ENCODE assay signal across 9 mouse cellular contexts in genomic region chr3:93361933-93362574, GRCm38 (mm10). TPM values are rescaled to one million over a fixed set of nuclear protein-coding genes. Genes with fewer than 3 reads are reported as not detected.
A peak's percentile ranks its signal among the peaks of the same experiment; 100 is the strongest.
DNase-seq lines count a peak whose midpoint lies in the region; ATAC-seq and TF ChIP-seq lines count a peak whose summit lies in the region.
"Had no signal": no experiment of that assay in that cellular context is flagged by ENCODE, and none has a peak within 500 bp of the region (broad histone marks: within the 10 kb centered on the region; RNA-seq: fewer than 3 reads in every experiment).

No protein-coding gene starts in this region.

- TF ChIP-seq POLR2A in CH12.LX (IDR thresholded peaks at IDR 0.05; ENCODE audit: low read depth, low read length), result no peak

- H3K79me2 ChIP-seq in CH12.LX (replicated peaks; ENCODE audit: control insufficient read depth, extremely low read depth, insufficient read depth, poor library complexity, severe bottlenecking), result no peaks in the 10 kb centered on the region

- H3K9ac ChIP-seq in CH12.LX (ENCODE audit: insufficient read depth, low read depth), result 0 out of 2 replicates have a peak overlapping the region, but pooled peaks have one; percentile 24
- H3K9ac ChIP-seq in hindbrain, embryonic 14.5 days, result peak overlapping the region; percentile 48; the same call in 1 of the 2 replicates

- peak overlapping the region; percentile 59 for H3K4me2 ChIP-seq in CH12.LX (ENCODE audit: insufficient read depth, low read depth, poor library complexity, severe bottlenecking)
- H3K4me2 ChIP-seq in hindbrain, embryonic 14.5 days (replicated peaks), result peak overlapping the region; percentile 51

- dilution Hi-C loops in CH12.LX (cut with MboI; ENCODE audit: extremely low pct_ligation_motif_present, extremely low pct_unique_long_range_greater_than_20kb, low sequenced_read_pairs), result no loop called here

- H3K4me3 ChIP-seq in CH12.LX (replicated peaks in 1 of 3; ENCODE audit: low read depth in 2 of 3, low read length in 2 of 3, poor library complexity in 1 of 3), result no peak overlapping the region
- no peak overlapping the region; the same call in 1 of the 2 replicates for H3K4me3 ChIP-seq in hindbrain, embryonic 14.5 days (replicated peaks; ENCODE audit: low read length)

- no peaks in the 10 kb centered on the region for H3K36me3 ChIP-seq in CH12.LX (replicated peaks in 1 of 2; ENCODE audit: control insufficient read depth in 1 of 2, insufficient read depth in 1 of 2, low read length in 1 of 2)
- H3K36me3 ChIP-seq in hindbrain, embryonic 14.5 days (replicated peaks; ENCODE audit: control insufficient read depth, insufficient read depth), result no peaks in the 10 kb centered on the region

- WGBS in hindbrain, embryonic 14.5 days, result 5% methylated on average over 10 of the region's 10 CpGs

- peak; percentile 100 for TF ChIP-seq RAD21 in CH12.LX (IDR thresholded peaks at IDR 0.05; ENCODE audit: low read depth, low read length)

- intact Hi-C loops in heart, postnatal 36 days (cut with DNase I), result loop anchor here (1.0 to 5.0 kb wide), 3 partner anchors 45 to 245 kb away; no protein-coding TSS in a partner anchor

- peak; percentile 68 to 97 for TF ChIP-seq CTCF in CH12.LX (conservative IDR thresholded peaks at IDR 0.05 in 1 of 2, IDR thresholded peaks at IDR 0.05 in 1 of 2; ENCODE audit: low read depth in 2 of 2, low read length in 2 of 2)

- H3K27ac ChIP-seq in CH12.LX (ENCODE audit: insufficient read depth, low read depth), result no peak overlapping the region
- H3K27ac ChIP-seq in hindbrain, embryonic 14.5 days, result no peak overlapping the region

- peak; percentile 16 for DNase-seq in heart, adult 8-10 months (ENCODE audit: low spot score)
- no peak for DNase-seq in heart, postnatal 36 days
- DNase-seq in CH12.LX (ENCODE audit: extremely low read depth), result peak; percentile 79
- peak; percentile 35 for DNase-seq in embryo, embryonic 11.5 days (ENCODE audit: low read depth, low spot score)
- peak; percentile 88 for DNase-seq in hindbrain, embryonic 14.5 days (ENCODE audit: low spot score)
- DNase-seq in urinary bladder, postnatal 25 days (ENCODE audit: low spot score), result no peak
- DNase-seq in layer of hippocampus, postnatal 36 days, result no peak

- H3K9me3 ChIP-seq in CH12.LX (replicated peaks; ENCODE audit: low read length), result no peaks in the 10 kb centered on the region
- H3K9me3 ChIP-seq in hindbrain, embryonic 14.5 days (ENCODE audit: control insufficient read depth, low read length), result no peaks in the 10 kb centered on the region

- peaks cover 2 to 9% of the 10 kb centered on the region in 2 experiments; a peak in 3 of 4 replicates for H3K4me1 ChIP-seq in CH12.LX (ENCODE audit: control insufficient read depth in 1 of 2, insufficient read depth in 2 of 2)
- no peaks in the 10 kb centered on the region for H3K4me1 ChIP-seq in hindbrain, embryonic 14.5 days (replicated peaks; ENCODE audit: control insufficient read depth, insufficient read depth, low read length)

- peak; percentile 22; the same call in 1 of the 2 replicates for TF ChIP-seq EP300 in CH12.LX (IDR thresholded peaks at IDR 0.05; ENCODE audit: low read length)

- H3K27me3 ChIP-seq in CH12.LX (replicated peaks), result no peaks in the 10 kb centered on the region
- 0 out of 2 replicates have a peak, but pooled peaks cover 4% of the 10 kb centered on the region for H3K27me3 ChIP-seq in hindbrain, embryonic 14.5 days (ENCODE audit: control insufficient read depth, insufficient read depth, low read length)

- in situ Hi-C loops in CH12.LX (cut with MboI; ENCODE audit: low pct_ligation_motif_present, low pct_unique_long_range_greater_than_20kb, low sequenced_read_pairs), result loop anchor here (10.0 kb wide), 2 partner anchors 133 to 243 kb away; no protein-coding TSS in a partner anchor

- ATAC-seq in hindbrain, embryonic 14.5 days (ENCODE audit: low FRiP score), result peak; percentile 91
- ATAC-seq in megakaryocyte progenitor cell, adult 5-6 weeks (replicated peaks; ENCODE audit: poor library complexity), result peak; percentile 91

TF ChIP-seq in CH12.LX, 34 proteins besides CTCF, POLR2A, EP300 and RAD21:
- TF ChIP-seq TBP (conservative IDR thresholded peaks at IDR 0.05; ENCODE audit: low read depth, low read length) (no peak), ETS1 (conservative IDR thresholded peaks at IDR 0.05; ENCODE audit: low read depth, low read length) (no peak), USF2 (conservative IDR thresholded peaks at IDR 0.05; ENCODE audit: low read depth, low read length) (no peak), SIN3A (IDR thresholded peaks at IDR 0.05; ENCODE audit: low read length) (0 out of 2 replicates have a peak, but pooled peaks have one; percentile 20), IRF4 (IDR thresholded peaks at IDR 0.05; ENCODE audit: low read depth, low read length) (0 out of 2 replicates have a peak, but pooled peaks have one; percentile 19), NELFE (IDR thresholded peaks at IDR 0.05; ENCODE audit: low read depth, low read length) (no peak; the same call in 1 of the 2 replicates), ZC3H11A (IDR thresholded peaks at IDR 0.05; ENCODE audit: low read depth, low read length) (peak; percentile 77), ZMIZ1 (IDR thresholded peaks at IDR 0.05; ENCODE audit: low read depth, low read length) (no peak), MYC (IDR thresholded peaks at IDR 0.05; ENCODE audit: low read depth, low read length) (peak; percentile 31; the same call in 1 of the 2 replicates), JUND (conservative IDR thresholded peaks at IDR 0.05; ENCODE audit: low read depth, low read length) (peak; percentile 36; the same call in 1 of the 2 replicates), SMC3 (IDR thresholded peaks at IDR 0.05; ENCODE audit: low read depth, low read length) (peak; percentile 95), TCF12 (IDR thresholded peaks at IDR 0.05; ENCODE audit: low read depth, low read length) (0 out of 2 replicates have a peak, but pooled peaks have one; percentile 21), MEF2A (IDR thresholded peaks at IDR 0.05; ENCODE audit: borderline replicate concordance, low read depth, low read length) (peak; percentile 29; the same call in 1 of the 2 replicates), HCFC1 (IDR thresholded peaks at IDR 0.05; ENCODE audit: low read depth, low read length) (no peak)
TF ChIP-seq in CH12.LX: peak in this region for 8.

RNA-seq across cellular contexts. Expression of gene Rptn, which starts 31.4 kb away (rescaled TPM):
- not detected for total RNA-seq in heart, adult 8-10 months (2022)
- total RNA-seq in heart, postnatal 36 days (2021), result not detected
- total RNA-seq in CH12.LX (2012; rRNA removed) (not detected in 2 replicates), CH12.LX (2014; rRNA removed) (not detected in 2 replicates)
- polyA plus RNA-seq in CH12.LX (2012; ENCODE audit: insufficient read length, low read depth), result not detected in 2 replicates
- not detected in 2 replicates for polyA plus RNA-seq in hindbrain, embryonic 14.5 days (2014; fragmentation: Nextera tagmentation; extraction: Ambion mirVana)
- not detected in 2 replicates for total RNA-seq in megakaryocyte progenitor cell, adult 5-6 weeks (2015)
- not detected in 2 replicates for total RNA-seq in megakaryocyte progenitor cell, adult 5-6 weeks (2017)
- not detected for total RNA-seq in layer of hippocampus, postnatal 36 days (2021)
- polyA plus RNA-seq: cerebellum, adult 2 months had no signal

RNA-seq across cellular contexts. Expression of gene Hrnr, which starts 42.5 kb away (rescaled TPM):
- not detected for total RNA-seq in heart, adult 8-10 months (2022)
- total RNA-seq in heart, postnatal 36 days (2021), result not detected
- total RNA-seq in CH12.LX (2012; rRNA removed) (not detected in 2 replicates), CH12.LX (2014; rRNA removed) (not detected in 2 replicates)
- polyA plus RNA-seq in CH12.LX (2012; ENCODE audit: insufficient read length, low read depth), result not detected in 2 replicates
- polyA plus RNA-seq in hindbrain, embryonic 14.5 days (2014; fragmentation: Nextera tagmentation; extraction: Ambion mirVana), result not detected in 2 replicates
- total RNA-seq in megakaryocyte progenitor cell, adult 5-6 weeks (2015), result not detected in 2 replicates
- total RNA-seq in megakaryocyte progenitor cell, adult 5-6 weeks (2017), result not detected in 2 replicates
- total RNA-seq in layer of hippocampus, postnatal 36 days (2021), result not detected
- polyA plus RNA-seq: cerebellum, adult 2 months had no signal

Comparison
In these comparisons a context has a peak if more than half of its experiments do, and no peak if none do; other contexts are left out.
1. DNase-seq: peak in heart, adult 8-10 months (single experiment), CH12.LX (single experiment), embryo, embryonic 11.5 days (single experiment) and hindbrain, embryonic 14.5 days (single experiment); none in heart, postnatal 36 days (0 of 2), urinary bladder, postnatal 25 days (single experiment) and layer of hippocampus, postnatal 36 days (0 of 2).